Mouse (Mus musculus) olfactory bulb, adult 2 months (tissue): Measurements from ENCODE around the gene Tlk1.

Source experiments
- CTCF ChIP-seq: fragments of 200-500 bp; IDR thresholded peaks from 2 replicates; pipeline ENCODE4 v1.5.1; 2012; ENCODE audit warnings: low read depth, mild to moderate bottlenecking, low read length, moderate library complexity; ENCODE audit not compliant: insufficient read depth
- POLR2A ChIP-seq: fragments of 200-500 bp; IDR thresholded peaks from 2 replicates; pipeline ENCODE4 v1.6.1; 2012; ENCODE audit warnings: mild to moderate bottlenecking, low read depth, low read length, moderate library complexity; ENCODE audit not compliant: insufficient read depth

DNA sequence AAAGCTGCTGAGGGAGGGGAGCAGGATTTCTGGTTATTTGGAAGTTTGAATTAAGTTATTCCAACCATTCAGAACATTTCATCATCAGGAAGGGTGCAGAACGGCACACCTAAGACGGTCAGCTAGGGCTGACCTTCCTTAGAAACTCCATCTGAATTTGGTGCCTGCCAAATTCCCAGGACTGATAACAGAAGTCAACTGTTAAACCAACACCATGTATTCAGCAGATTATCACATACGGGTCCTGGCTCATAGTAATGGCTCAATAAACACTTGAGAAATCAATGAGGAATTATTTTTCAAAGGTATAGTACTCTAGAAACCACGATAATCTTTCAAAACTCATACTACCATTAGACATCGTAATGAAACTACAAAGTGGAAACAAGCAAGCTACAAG, 2.1 kb downstream of the Tlk1 start:
- no peak for TF ChIP-seq CTCF
- TF ChIP-seq POLR2A = no peak
